Mouse (Mus musculus) lung, adult 2 months (tissue): ENCODE measurements around the gene Prph. TPM values are rescaled to one million over a fixed set of nuclear protein-coding genes. Genes with fewer than 3 reads are reported as not detected.

ENCODE experiments used
- DNase-seq: peaks from one replicate; pipeline ENCODE4 v3.0.0; 2022
- H3K4me1 ChIP-seq: fragments of 200-500 bp; 2 replicates; pipeline ENCODE4 v1.6.1; 2011; ENCODE audit warnings: low read length; ENCODE audit not compliant: control insufficient read depth, insufficient read depth
- H3K4me3 ChIP-seq: fragments of 200-500 bp; replicated peaks from 2 replicates; pipeline ENCODE3; 2011; ENCODE audit warnings: low read depth, mild to moderate bottlenecking, control low read depth, low read length; ENCODE audit errors: extremely low read depth
- CTCF ChIP-seq: fragments of 200-500 bp; IDR thresholded peaks from 2 replicates; pipeline ENCODE4 v1.5.1; 2011; ENCODE audit warnings: mild to moderate bottlenecking, low read length, control low read depth; ENCODE audit not compliant: insufficient read depth
- POLR2A ChIP-seq: fragments of 200-500 bp; IDR thresholded peaks from 2 replicates; pipeline ENCODE4 v1.6.1; 2011; ENCODE audit warnings: low read depth, mild to moderate bottlenecking, control low read depth, low read length, borderline replicate concordance; ENCODE audit errors: extremely low read depth
- WGBS: fragments of 180-500 bp; shearing (Covaris S2); methylation state at CpG from one replicate; pipeline ENCODE4 v1.1.7; 2018; 5-methylcytosine and 5-hydroxymethylcytosine counted together
- polyA plus RNA-seq: library from polyadenylated mRNA; depleted of rRNA; stranded (reverse); fragments of >200 nt; gene quantifications from 2 replicates; pipeline ENCODE4 v1.2.3, GENCODE M21; 2012

The Prph gene
- polyA plus RNA-seq, 1 experiment, result 1.0 TPM

DNA sequence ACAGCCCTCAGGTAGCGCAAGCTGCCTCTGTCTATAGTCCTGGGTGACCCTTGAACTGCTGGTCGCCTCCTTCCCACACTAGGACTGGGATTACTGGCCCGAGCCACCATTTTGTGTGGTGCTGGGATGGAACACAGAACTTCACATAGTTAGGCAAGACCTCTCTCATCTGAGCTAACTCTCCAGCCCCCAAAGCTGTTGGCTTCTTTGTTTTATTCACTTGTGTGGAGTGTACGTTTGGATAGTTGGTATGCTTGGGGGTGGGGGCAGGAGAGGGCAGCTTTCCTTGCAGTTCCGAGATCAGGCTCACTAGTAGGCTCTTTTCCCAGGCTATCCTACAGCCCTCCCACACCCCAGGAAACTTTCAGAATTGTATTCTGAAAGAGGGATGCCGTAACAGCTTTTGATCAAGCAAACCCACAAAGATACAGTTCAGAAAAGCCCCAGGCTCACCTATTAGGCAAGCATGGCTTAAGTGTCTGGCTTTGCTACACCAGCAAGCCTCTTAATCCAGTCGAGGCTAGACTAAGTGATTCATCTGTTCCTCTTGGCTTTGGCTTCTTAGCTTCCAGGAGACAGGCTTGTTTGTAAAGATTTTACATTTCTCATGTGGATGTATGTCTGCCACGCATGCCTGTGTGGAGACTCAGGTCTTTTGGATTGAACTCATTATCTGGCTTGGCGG lies 22.8 kb upstream of the Prph start:
- DNase-seq, result no peak
- Histone ChIP-seq H3K4me3 (no peak overlapping the region), H3K4me1 (peaks cover 8% of the 10 kb centered on the region)
- TF ChIP-seq CTCF (no peak), POLR2A (no peak)
- 67% methylated on average over 9 of the region's 9 CpGs for WGBS

DNA sequence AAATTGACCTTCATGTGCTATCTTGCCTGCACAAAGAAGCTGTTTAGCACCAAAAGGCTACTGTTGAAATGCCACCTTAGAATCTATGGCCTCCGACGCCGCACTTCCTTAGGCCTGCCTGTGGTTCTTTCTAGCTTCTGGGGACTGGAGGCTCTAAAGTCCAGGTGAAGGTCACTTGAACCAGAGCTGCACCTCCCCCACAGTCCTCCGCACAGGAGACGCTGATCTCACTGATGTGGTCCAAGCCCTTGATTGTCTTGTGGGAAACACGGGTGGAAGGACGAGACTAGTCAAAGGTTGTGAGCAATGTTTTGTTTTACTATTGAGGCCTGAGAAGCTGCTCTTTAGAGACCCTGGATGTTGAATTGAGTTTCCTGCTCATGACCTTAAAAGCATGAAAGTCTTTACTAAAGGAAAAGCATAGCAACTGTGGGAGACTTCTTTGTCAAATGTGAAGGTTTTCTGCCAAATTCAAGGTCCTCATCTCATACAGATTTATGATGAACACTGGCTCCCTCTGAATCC lies 22.2 kb upstream of the Prph start:
- Histone ChIP-seq H3K4me3 (no peak overlapping the region), H3K4me1 (peaks cover 8% of the 10 kb centered on the region)
- WGBS, result 64% methylated on average over 7 of the region's 7 CpGs
- TF ChIP-seq CTCF, result no peak
- DNase-seq, result no peak

DNA sequence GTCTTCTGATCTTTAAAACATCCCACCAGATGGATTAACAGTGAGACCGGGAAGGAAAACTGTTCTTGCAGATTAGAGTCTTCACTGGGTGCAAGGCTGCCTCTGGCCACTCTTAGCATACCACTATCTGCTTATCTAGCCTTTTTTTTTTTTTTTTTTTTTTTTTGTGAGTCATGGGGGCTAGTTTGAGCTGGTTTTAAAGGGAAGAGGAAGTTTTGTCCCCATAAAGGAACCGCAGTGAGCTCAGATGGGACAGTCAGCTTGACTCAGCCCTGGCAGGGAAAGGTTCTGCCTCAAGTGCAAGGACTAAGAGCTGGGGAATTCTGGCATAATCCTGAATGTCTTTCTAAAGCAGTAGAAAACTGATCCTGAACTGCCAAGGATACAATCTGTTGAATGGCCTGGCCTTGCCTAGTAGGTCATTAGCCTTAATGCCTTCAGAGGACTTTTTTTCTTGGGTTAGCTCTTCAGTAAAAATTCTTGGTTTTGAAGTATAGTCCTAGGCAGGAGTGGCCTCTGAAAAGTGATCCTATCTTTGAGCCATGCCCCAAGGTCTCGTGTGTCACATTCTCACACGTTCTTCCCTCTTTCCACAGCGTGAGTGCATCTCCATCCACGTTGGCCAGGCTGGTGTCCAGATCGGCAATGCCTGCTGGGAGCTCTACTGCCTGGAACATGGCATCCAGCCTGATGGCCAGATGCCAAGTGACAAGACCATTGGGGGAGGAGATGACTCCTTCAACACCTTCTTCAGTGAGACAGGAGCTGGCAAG lies 21.3 kb upstream of the Prph start:
- no peak for DNase-seq

DNA sequence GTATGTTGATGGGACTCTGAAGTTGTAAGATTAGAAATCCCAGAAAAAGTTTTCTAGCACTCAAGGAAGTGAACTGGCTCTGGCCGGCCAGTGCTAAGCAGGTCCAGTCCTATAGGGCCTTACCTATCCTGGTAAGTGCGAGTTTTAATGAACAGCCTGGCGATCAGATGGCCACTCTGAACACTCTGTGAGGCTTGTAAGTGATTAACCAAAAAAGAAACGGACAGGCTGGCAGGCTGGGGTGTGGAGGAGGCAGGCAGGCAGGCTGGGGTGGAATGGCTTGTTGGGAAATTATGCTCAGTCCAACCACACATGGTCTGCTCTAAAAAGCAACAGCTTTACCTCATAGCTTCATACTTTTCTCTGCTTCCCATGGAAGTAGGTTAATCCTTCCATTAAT lies 19.5 kb upstream of the Prph start:
- Histone ChIP-seq H3K4me1 (peaks cover 8% of the 10 kb centered on the region), H3K4me3 (no peak overlapping the region)
- TF ChIP-seq POLR2A (no peak), CTCF (no peak)
- WGBS, result 86% methylated on average over 4 of the region's 4 CpGs
- DNase-seq, result no peak

More for the DNA sequence above, 21.3 kb upstream of the Prph start:
- TF ChIP-seq CTCF, result no peak
- TF ChIP-seq POLR2A, result no peak
- 66% methylated on average over 7 of the region's 7 CpGs for WGBS
- H3K4me3 ChIP-seq, result no peak overlapping the region
- peaks cover 8% of the 10 kb centered on the region for H3K4me1 ChIP-seq

DNA sequence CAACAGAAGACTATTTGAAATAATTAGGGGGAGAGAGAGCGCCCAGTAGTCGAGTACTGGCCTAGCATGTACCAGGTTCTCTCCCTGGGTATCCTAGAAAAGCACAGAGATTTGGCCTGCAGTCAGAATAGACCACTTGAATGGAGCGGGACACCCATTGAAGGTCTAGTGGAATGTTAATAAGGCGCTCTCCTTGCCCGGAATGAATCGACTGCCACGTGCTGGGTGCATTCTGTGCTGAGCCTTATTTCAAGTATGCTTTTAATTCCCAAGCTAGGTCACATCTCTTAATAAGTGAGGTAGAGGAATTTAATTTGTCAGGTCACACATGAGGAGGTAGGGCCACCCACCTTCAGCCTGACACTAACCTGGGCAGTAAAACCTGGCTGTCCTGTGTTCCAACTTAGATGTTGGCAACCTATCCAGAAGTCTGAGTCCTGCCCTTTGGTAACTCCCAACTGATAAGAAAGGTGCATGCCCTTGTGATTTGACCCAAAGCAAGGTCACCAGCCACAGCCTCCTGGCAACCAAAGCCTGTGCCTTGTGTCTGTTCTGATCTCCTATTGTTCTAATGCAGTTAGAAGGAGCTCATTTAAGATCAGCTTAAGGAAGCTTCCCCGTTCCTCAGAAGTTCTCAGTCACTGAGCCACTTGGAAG lies 18.6 kb upstream of the Prph start:
- peaks cover 6% of the 10 kb centered on the region; the same call in 1 of the 2 replicates for H3K4me1 ChIP-seq
- DNase-seq, result peak; percentile 39
- TF ChIP-seq POLR2A (no peak), CTCF (no peak)
- no peak overlapping the region for H3K4me3 ChIP-seq
- WGBS, result 76% methylated on average over 8 of the region's 8 CpGs

DNA sequence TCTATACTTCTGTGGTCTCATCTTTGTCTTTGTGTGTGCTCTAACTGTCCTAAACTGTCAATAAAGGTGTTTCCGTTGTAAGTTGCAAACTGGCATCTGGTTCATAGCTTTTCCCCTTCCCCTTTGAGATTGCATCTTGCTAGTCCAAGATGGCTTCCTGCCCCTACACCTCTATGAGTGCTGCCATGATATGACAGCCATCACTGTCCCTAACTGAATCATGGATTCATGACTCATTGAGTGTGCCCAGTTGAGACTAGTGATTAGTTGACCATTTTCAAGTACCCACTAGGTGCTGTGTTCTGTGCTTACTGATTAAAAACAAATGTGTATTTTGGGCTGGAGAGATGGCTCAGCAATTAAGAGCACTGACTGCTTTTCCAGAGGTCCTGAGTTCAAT lies 16.9 kb upstream of the Prph start:
- DNase-seq, result no peak
- WGBS, result 91% methylated on average over 1 of the region's 1 CpGs
- Histone ChIP-seq H3K4me1 (peaks cover 2% of the 10 kb centered on the region; the same call in 1 of the 2 replicates), H3K4me3 (no peak overlapping the region)
- TF ChIP-seq CTCF, result no peak
- no peak for TF ChIP-seq POLR2A

DNA sequence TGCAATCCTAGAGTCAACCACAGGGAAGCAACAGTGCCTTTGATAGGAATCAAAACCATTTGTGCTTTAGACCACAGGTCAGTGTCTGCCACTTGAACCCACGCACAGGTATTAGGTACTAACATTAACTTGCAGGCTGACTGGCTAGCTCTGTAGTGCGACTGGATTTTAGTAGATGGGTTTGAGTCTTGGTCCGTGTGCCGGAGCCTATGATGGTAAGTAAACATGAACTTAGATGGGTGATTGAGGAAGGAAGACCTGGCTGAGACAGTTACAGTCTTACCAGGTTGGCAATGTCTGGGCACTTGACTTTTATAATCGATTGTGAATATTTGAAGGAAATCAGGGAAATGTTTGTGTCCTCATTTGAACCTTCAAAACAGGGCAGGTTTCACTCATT lies 16.2 kb upstream of the Prph start:
- TF ChIP-seq CTCF, result no peak
- no peak for TF ChIP-seq POLR2A

DNA sequence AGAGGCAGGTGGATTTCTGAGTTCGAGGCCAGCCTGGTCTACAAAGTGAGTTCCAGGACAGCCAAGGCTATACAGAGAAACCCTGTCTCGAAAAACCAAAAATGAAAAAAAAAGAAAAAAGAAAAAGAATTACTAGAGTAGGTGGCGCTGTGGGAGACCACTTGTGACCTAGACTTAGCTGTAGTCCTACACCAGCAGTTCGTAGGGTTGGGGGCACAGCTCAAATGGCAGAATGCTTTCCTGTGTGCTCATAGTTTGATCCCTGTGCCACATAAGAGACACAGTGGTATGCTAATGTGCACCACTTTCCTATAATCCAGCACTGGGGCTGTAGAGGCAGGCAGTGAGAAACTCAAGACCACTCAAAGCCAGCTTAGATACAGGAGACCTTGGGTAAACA lies 15.7 kb upstream of the Prph start:
- 86% methylated on average over 4 of the region's 4 CpGs for WGBS
- peaks cover 2% of the 10 kb centered on the region; the same call in 1 of the 2 replicates for H3K4me1 ChIP-seq
- no peak overlapping the region for H3K4me3 ChIP-seq
- TF ChIP-seq CTCF (no peak), POLR2A (no peak)
- no peak for DNase-seq

More for the DNA sequence above, 16.2 kb upstream of the Prph start:
- peaks cover 2% of the 10 kb centered on the region; the same call in 1 of the 2 replicates for H3K4me1 ChIP-seq
- 88% methylated on average over 5 of the region's 5 CpGs for WGBS
- no peak overlapping the region for H3K4me3 ChIP-seq
- no peak for DNase-seq
